Mouse (Mus musculus): ENCODE results near the gene Hlf. TPM values are rescaled to one million over a fixed set of nuclear protein-coding genes. Genes with fewer than 3 reads are reported as not detected.
A peak's percentile ranks its signal among the peaks of the same experiment; 100 is the strongest.

Hlf gene
- 2.2 and 3.3 TPM in 2 replicates for polyA plus RNA-seq (2016; fragmentation: Nextera tagmentation; extraction: Ambion mirVana)

DNA sequence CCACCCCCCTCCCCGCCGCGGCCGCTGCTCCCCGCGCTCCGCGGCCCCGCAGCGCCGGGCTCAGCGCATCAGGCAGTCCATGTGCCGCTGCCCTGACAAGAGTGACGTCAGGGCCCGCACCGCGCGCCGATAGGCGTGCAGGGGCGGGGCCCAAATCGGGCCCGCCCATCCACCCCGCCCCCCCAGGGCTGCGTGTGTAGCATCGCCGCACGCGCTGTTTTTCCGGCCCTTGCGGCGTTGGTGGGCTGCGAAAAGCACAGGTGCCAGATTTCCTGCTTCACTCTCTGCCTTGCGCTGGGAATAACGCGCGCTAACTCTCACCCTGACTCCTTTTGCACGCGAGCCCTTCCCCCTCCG is at the start of gene Hlf:
Gene Hlf, minus strand, starts transcription at position 79 of the 357 bp plus-strand sequence.
- H3K27me3 ChIP-seq, result peaks cover 78% of the 10 kb centered on the region
- peaks cover 27% of the 10 kb centered on the region for H3K4me1 ChIP-seq
- H3K27ac ChIP-seq, result 0 out of 2 replicates have a peak within 1 kb of the TSS, but pooled peaks have one; percentile 8

DNA sequence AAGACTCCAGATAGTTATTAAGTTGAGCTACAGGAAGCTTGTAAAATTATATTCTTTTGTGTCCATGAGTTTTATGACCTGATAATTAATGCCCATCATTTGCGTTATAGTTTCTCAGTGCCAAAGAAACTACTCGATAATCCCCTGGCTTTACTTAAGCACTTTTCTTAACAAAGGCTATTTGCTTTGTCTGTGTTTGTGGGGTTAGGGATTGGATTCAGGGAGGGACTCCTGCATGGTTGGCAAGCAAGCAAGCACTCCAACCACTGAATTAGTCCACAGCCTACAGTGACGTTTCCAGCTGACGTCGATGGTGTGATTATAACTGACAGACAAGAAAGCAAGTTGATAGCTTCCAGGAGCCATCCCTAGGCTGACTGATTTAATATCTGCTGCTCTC is 48.1 kb upstream of the Hlf start:
- H3K36me3 ChIP-seq (replicated peaks), result no peaks in the 10 kb centered on the region
- H3K9me3 ChIP-seq, result no peaks in the 10 kb centered on the region
- no peak overlapping the region for H3K4me2 ChIP-seq
- H3K4me1 ChIP-seq, result no peaks in the 10 kb centered on the region; the same call in 1 of the 2 replicates
- ATAC-seq (ENCODE audit: low FRiP score), result no peak
- WGBS, result 69% methylated on average over 5 of the region's 5 CpGs
- H3K9ac ChIP-seq, result no peak overlapping the region
- no peak overlapping the region for H3K27ac ChIP-seq
- no peak overlapping the region for H3K4me3 ChIP-seq (replicated peaks)
- peaks cover 63% of the 10 kb centered on the region for H3K27me3 ChIP-seq

More for the DNA sequence above, at the start of gene Hlf:
- peak; percentile 96 for ATAC-seq (ENCODE audit: low FRiP score)
- peak within 1 kb of the TSS; percentile 53 for H3K9ac ChIP-seq
- under 1% methylated on average over 40 of the region's 40 CpGs for WGBS
- peak within 1 kb of the TSS; percentile 96 for H3K4me2 ChIP-seq
- peak within 1 kb of the TSS; percentile 49 for H3K4me3 ChIP-seq (replicated peaks)
- no peaks in the 10 kb centered on the region for H3K9me3 ChIP-seq
- no peaks in the 10 kb centered on the region for H3K36me3 ChIP-seq (replicated peaks)

DNA sequence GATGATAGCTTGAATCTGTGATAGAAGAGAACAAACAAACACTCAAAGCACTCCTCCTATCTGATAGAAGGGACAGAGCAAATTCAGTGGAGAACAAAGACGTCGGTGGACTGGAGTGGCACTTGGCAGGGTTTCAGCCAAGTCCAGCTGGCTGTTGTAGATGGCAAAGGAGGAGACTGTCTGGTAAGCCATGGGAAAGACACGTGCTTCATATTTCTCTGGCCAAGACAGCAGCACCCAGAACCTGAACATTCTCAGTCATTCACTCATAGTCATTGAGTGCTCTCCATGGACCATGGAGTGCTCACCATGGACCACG is 34.5 kb upstream of the Hlf start:
- peaks cover 24% of the 10 kb centered on the region for H3K27me3 ChIP-seq
- no peak overlapping the region for H3K9ac ChIP-seq
- no peak overlapping the region for H3K4me3 ChIP-seq (replicated peaks)
- ATAC-seq (ENCODE audit: low FRiP score), result no peak
- H3K36me3 ChIP-seq (replicated peaks), result no peaks in the 10 kb centered on the region
- 91% methylated on average over 4 of the region's 4 CpGs for WGBS
- H3K4me1 ChIP-seq, result no peaks in the 10 kb centered on the region
- no peaks in the 10 kb centered on the region for H3K9me3 ChIP-seq
- H3K4me2 ChIP-seq, result no peak overlapping the region
- H3K27ac ChIP-seq, result no peak overlapping the region

DNA sequence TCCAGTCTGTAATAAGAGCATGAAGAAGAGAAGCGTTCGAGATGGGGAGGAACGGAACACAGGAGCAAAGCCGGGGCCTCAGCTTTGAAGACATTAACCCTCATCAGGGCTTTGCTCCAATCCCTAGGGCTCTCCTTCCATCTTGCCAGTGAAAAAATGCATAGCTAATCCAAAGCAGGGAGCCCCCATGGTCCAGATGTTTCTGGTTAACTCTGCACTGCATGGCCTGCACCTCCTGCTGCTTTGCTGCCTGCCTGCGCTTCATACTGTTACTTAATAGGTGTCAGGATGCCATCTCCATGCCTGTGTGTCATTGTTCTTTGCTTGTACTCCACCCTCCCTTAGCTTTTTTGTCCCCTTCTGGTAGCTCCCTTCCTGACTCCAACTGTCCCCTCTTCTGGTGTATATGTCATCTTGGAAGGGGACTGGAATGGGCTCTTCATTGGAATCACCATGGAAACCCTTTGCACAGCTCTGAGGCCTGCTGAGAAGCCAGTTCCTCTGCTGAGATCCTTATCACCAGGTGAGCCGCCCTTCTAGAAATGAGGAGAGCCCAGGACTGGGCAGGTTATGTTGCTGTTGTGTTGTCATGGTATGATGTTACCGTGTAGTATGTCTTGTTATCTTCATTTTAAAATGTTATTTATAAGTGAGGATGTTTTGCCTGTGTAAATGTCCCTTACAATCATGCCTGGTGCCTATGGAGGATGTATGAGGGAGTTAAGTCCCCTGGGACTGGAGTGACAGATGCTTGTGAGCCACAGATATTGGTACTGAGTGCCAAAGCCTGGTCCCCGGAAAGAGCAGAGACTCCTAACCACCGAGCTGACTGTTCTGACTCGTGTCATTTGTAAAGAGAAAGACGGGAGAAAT is 33.9 kb upstream of the Hlf start:
- no peak overlapping the region for H3K4me3 ChIP-seq (replicated peaks)
- no peak overlapping the region for H3K9ac ChIP-seq
- no peaks in the 10 kb centered on the region for H3K4me1 ChIP-seq
- H3K9me3 ChIP-seq, result no peaks in the 10 kb centered on the region
- no peaks in the 10 kb centered on the region for H3K36me3 ChIP-seq (replicated peaks)
- no peak overlapping the region for H3K4me2 ChIP-seq
- H3K27me3 ChIP-seq, result peaks cover 30% of the 10 kb centered on the region
- WGBS, result 76% methylated on average over 11 of the region's 11 CpGs
- no peak for ATAC-seq (ENCODE audit: low FRiP score)
- H3K27ac ChIP-seq, result no peak overlapping the region

DNA sequence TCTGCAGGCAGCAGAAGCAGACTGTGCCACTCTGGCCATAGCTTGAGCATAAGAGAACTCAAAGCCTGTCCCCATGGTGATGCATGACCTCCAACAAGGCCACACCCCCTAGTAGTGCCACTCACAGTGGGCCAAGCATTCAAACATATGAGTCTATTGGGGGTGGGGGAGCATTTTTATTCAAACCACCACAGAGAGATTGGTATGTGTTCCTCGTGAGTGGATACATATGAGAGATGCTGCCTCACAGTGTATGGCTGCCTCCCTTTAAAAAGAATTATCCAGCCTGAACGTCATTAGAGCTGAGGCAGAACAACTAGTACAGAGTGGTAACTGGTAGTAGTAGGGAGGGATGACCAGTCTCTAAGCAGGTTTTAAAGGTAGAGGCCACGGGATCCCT is 33.2 kb upstream of the Hlf start:
- H3K36me3 ChIP-seq (replicated peaks), result no peaks in the 10 kb centered on the region
- H3K9me3 ChIP-seq, result no peaks in the 10 kb centered on the region
- H3K9ac ChIP-seq, result no peak overlapping the region
- WGBS, result 57% methylated on average over 3 of the region's 3 CpGs
- H3K4me2 ChIP-seq, result no peak overlapping the region
- peaks cover 37% of the 10 kb centered on the region for H3K27me3 ChIP-seq
- no peak overlapping the region for H3K27ac ChIP-seq
- ATAC-seq (ENCODE audit: low FRiP score), result no peak
- no peaks in the 10 kb centered on the region for H3K4me1 ChIP-seq
- no peak overlapping the region for H3K4me3 ChIP-seq (replicated peaks)

DNA sequence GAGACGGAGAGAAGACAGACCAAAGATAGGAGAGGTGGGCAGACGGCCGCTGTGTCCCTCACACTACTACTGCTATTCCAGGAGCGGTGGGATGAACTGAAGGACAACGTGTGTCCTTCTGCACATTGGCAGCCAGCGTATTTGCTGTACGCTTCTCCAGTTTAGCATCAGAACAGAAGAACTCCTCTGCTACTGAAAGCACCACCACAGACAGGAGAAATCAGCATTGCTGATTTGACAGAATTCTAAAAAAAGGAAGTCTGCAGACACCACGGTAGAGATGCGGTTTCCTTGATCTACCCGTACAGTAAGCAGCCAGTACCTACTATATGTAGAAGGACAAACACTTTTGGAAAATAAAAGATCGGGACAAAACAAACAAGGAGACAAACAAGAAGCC is 29.0 kb upstream of the Hlf start:
- Histone ChIP-seq H3K27me3 (peaks cover 54% of the 10 kb centered on the region), H3K4me3 (replicated peaks) (no peak overlapping the region), H3K4me1 (0 out of 2 replicates have a peak, but pooled peaks cover 3% of the 10 kb centered on the region), H3K9me3 (no peaks in the 10 kb centered on the region), H3K27ac (no peak overlapping the region), H3K9ac (no peak overlapping the region), H3K4me2 (no peak overlapping the region), H3K36me3 (replicated peaks) (no peaks in the 10 kb centered on the region)
- no peak for ATAC-seq (ENCODE audit: low FRiP score)
- WGBS, result 95% methylated on average over 11 of the region's 11 CpGs

DNA sequence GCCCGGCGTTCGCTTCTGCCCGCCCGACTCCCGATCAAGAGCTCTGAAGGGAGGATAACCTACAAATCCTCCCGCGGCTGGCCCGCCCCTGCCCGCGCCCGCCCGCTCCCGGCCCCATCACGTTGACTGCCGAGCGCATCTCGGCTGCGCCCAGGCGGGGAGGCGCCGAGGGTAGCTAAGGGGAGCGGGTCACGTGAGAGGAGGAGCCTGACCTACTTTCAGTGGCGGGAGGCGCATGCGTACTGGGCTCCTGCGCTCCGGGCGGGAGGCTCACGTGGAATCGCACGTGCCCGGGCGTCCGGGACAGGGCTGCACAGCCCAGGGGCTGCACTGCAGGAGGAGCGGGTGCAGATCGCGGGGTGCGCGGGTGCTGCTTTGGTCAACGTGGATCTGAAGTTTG is 27.2 kb upstream of the Hlf start:
- H3K27me3 ChIP-seq, result peaks cover 46% of the 10 kb centered on the region
- 0 out of 2 replicates have a peak, but pooled peaks cover 3% of the 10 kb centered on the region for H3K4me1 ChIP-seq
- H3K4me2 ChIP-seq, result peak overlapping the region; percentile 54
- H3K4me3 ChIP-seq (replicated peaks), result peak overlapping the region; percentile 25
- no peaks in the 10 kb centered on the region for H3K36me3 ChIP-seq (replicated peaks)
- under 1% methylated on average over 42 of the region's 42 CpGs for WGBS
- peak; percentile 99 for ATAC-seq (ENCODE audit: low FRiP score)
- H3K9me3 ChIP-seq, result no peaks in the 10 kb centered on the region
- H3K9ac ChIP-seq, result no peak overlapping the region
- H3K27ac ChIP-seq, result no peak overlapping the region

DNA sequence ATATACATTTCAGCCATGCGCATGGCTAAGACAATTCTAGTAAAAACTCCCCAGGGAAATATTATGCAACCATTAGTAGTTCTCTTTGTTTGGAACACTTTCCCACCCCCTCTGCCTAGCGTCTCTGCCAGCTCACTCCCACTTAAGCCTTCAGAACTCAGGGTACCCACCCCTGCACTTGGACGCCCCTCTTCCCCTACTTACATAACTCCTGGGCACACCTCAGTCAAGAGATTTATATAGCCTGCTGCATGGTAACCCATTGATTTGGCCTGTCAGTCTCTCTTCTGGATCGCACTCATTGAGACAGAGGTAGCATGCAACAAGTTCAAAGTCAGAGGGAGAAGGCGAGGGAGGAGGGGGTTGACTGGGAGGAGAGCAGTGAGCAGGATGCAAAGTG is 26.3 kb upstream of the Hlf start:
- Histone ChIP-seq H3K9ac (no peak overlapping the region), H3K27me3 (peaks cover 43% of the 10 kb centered on the region), H3K4me3 (replicated peaks) (no peak overlapping the region), H3K36me3 (replicated peaks) (no peaks in the 10 kb centered on the region), H3K4me1 (0 out of 2 replicates have a peak, but pooled peaks cover 3% of the 10 kb centered on the region), H3K4me2 (no peak overlapping the region), H3K27ac (no peak overlapping the region), H3K9me3 (no peaks in the 10 kb centered on the region)
- WGBS, result 75% methylated on average over 5 of the region's 5 CpGs
- 0 out of 2 replicates have a peak, but pooled peaks have one; percentile 2 for ATAC-seq (ENCODE audit: low FRiP score)

DNA sequence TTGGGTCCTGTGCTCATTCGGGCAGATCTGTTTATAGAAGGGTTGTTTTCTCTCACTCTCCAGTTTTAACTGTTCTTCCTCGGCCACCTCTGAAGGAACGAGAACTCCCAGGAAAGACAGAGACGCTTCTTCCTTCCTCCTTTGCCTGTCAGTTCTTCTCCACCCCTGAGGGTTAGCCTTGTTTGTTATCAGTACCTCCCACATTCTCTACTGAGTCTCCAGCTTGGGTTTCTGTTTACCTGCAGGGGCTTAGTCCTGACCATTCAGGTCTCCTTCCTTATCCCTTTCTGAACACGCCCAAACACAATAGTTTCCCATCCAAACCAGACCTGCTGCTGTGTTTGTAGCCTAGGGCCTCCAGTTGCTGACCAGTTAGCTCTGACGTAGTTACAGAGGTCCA is 8.2 kb upstream of the Hlf start:
- WGBS, result 43% methylated on average over 6 of the region's 6 CpGs
- Histone ChIP-seq H3K27me3 (peaks cover 27% of the 10 kb centered on the region), H3K4me3 (replicated peaks) (no peak overlapping the region), H3K9ac (no peak overlapping the region), H3K9me3 (no peaks in the 10 kb centered on the region), H3K4me1 (no peaks in the 10 kb centered on the region), H3K36me3 (replicated peaks) (no peaks in the 10 kb centered on the region), H3K27ac (no peak overlapping the region), H3K4me2 (no peak overlapping the region)
- ATAC-seq (ENCODE audit: low FRiP score), result no peak

DNA sequence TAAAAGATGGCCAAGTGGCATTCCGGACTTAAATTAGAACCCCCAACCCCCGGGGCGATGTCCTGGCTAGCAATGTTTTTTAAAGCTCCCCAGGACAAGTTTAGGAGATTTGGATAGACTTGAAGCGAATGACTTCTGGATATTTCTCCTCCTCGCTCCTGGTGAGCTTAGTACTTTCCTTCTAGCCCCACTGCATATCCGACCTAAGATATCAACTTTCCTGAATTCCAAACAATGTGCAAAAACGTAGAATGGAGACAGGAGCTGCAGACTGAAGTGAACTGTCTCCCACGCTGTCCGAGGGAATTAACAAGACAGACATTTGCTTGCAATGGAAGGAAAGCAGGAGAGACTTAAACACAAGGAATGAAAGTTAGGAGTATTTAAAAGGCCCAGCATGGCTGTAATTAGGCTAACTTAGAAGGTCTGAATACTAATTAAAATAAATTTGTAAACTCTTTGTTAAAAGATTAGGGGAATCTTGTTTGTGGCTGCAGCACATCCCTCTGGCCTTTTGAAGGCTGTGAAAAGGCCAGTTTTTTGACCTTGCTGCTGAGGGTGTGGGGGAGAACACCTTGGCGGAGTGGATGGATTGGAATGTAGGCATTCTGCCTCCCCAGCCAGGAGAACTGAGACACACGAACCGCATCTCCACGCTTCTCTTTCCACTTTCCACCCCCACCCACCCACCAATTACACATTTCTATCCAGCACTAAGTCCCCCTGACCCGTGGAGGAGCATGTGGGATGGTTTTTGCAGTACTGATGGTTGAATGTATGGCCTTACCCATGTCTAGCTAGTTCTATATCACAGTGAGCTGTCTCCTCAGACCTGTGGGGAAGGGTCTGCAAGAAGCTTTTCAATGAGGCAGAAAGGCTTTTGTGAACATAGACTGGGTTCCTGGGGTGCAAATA is 833 bp upstream of the Hlf start:
- Histone ChIP-seq H3K9ac (peak overlapping the region; percentile 36; the same call in 1 of the 2 replicates), H3K4me2 (peak overlapping the region; percentile 96), H3K27ac (no peak overlapping the region), H3K36me3 (replicated peaks) (no peaks in the 10 kb centered on the region), H3K4me3 (replicated peaks) (peak overlapping the region; percentile 49), H3K4me1 (peaks cover 27% of the 10 kb centered on the region), H3K9me3 (no peaks in the 10 kb centered on the region), H3K27me3 (peaks cover 77% of the 10 kb centered on the region)
- 5% methylated on average over 14 of the region's 14 CpGs for WGBS
- no peak for ATAC-seq (ENCODE audit: low FRiP score)

DNA sequence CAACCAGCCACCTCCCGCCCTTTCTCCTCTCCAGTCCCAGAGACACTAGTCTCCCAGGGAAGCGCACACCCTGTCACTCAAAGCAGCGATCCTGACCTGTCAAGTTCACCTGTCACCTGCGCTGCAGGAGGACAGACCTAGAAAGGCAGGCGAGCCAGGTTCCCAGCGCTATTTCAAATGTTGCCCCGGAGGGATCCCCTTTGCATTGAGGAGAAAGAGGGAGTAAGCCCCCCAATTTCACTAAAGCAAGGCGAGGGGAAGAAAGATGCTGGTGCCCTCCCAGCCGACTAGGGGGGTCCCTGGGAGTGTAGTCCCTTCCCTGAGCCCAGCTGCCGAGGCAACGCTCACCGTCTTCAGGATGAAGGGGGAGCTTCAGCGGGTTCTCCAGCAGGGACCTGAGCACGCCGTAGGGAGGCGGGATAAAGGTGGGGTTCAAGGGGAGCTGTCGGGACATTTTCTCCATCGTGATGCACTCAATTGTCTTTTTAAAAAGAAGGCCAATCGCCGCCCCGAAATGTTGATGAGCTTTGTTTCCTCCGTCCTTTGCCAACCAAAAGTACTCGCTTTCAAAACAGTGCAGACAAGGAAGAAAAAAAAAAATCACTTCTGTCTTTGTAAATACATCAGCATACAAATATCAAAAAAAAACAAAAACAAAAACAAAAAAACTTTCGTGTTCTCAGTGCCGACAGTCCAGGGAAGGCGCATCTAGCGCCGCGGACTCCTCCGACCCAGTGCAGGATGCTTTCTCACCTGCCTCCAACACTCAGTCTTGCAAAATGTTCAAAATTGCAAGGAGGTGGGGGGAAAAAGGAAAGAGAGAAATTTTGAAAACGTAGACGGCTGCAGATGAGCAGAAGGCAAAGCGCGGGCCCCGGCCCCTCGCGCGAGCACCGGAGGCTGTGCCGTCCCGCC is 536 bp downstream of the Hlf start:
- H3K9me3 ChIP-seq, result no peaks in the 10 kb centered on the region
- no peaks in the 10 kb centered on the region for H3K36me3 ChIP-seq (replicated peaks)
- peaks cover 77% of the 10 kb centered on the region for H3K27me3 ChIP-seq
- ATAC-seq (ENCODE audit: low FRiP score), result peak; percentile 69
- peaks cover 27% of the 10 kb centered on the region for H3K4me1 ChIP-seq
- WGBS, result under 1% methylated on average over 40 of the region's 41 CpGs
- 0 out of 2 replicates have a peak overlapping the region, but pooled peaks have one; percentile 8 for H3K27ac ChIP-seq
- H3K9ac ChIP-seq, result peak overlapping the region; percentile 53
- peak overlapping the region; percentile 49 for H3K4me3 ChIP-seq (replicated peaks)
- peak overlapping the region; percentile 96 for H3K4me2 ChIP-seq
